Mouse (Mus musculus): ENCODE results near the gene Wnt7a. TPM values are rescaled to one million over a fixed set of nuclear protein-coding genes. Genes with fewer than 3 reads are reported as not detected.
A peak's percentile ranks its signal among the peaks of the same experiment; 100 is the strongest.

The Wnt7a gene
- polyA plus RNA-seq, 1 experiment from 2014 or later = 0.30 TPM

GRCm38 (mm10) chr6:91424151-91424550, 13.0 kb upstream of the Wnt7a start:
- H3K4me1 ChIP-seq (replicated peaks; ENCODE audit: control insufficient read depth, insufficient read depth, low read length) = no peaks in the 10 kb centered on the region
- no peaks in the 10 kb centered on the region for H3K27me3 ChIP-seq (replicated peaks; ENCODE audit: control insufficient read depth, insufficient read depth, low read length)
- DNase-seq (ENCODE audit: low spot score) (no peak), ATAC-seq (replicated peaks; ENCODE audit: low FRiP score) (no peak)
- no peak overlapping the region for H3K9ac ChIP-seq (ENCODE audit: low read depth, low read length)
- no peak overlapping the region for H3K27ac ChIP-seq (ENCODE audit: low read depth, low read length)
- H3K36me3 ChIP-seq (ENCODE audit: control insufficient read depth, insufficient read depth, low read length) = no peaks in the 10 kb centered on the region
- 60% methylated on average over 4 of the region's 4 CpGs for whole genome bisulfite sequencing
- H3K9me3 ChIP-seq (ENCODE audit: control insufficient read depth, low read length) = no peaks in the 10 kb centered on the region
- no peak overlapping the region for H3K4me2 ChIP-seq
- H3K4me3 ChIP-seq (ENCODE audit: low read depth, low read length) = no peak overlapping the region

DNA sequence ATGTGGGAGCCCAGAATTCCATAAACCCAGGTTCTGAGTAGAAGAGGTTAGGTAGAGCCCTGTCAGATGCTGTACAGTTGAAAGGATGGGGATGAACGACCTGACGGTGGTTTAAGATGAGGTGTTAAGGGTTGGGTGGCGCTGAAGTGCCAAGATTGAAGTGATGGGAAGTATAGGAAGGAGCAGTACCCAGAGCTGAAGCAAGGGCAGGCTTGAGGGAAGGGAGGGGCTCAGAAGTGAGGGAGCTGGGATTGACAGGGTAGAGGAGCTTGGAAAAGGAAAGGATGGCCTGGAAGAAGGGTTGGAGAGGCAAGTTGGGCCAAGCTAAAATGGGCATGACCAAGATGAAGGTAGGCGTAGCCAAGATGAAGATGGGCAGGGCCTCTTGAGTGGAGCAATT, 10.5 kb upstream of the Wnt7a start:
- H3K9ac ChIP-seq (ENCODE audit: low read depth, low read length) = no peak overlapping the region
- 74% methylated on average over 4 of the region's 4 CpGs for WGBS
- no peak overlapping the region for H3K4me3 ChIP-seq (ENCODE audit: low read depth, low read length)
- DNase-seq (ENCODE audit: low spot score) (no peak), ATAC-seq (replicated peaks; ENCODE audit: low FRiP score) (no peak)
- H3K4me1 ChIP-seq (replicated peaks; ENCODE audit: control insufficient read depth, insufficient read depth, low read length) = no peaks in the 10 kb centered on the region
- no peaks in the 10 kb centered on the region for H3K36me3 ChIP-seq (ENCODE audit: control insufficient read depth, insufficient read depth, low read length)
- H3K27ac ChIP-seq (ENCODE audit: low read depth, low read length) = no peak overlapping the region
- no peak overlapping the region for H3K4me2 ChIP-seq
- no peaks in the 10 kb centered on the region for H3K9me3 ChIP-seq (ENCODE audit: control insufficient read depth, low read length)
- H3K27me3 ChIP-seq (replicated peaks; ENCODE audit: control insufficient read depth, insufficient read depth, low read length) = 0 out of 2 replicates have a peak, but pooled peaks cover 3% of the 10 kb centered on the region

DNA sequence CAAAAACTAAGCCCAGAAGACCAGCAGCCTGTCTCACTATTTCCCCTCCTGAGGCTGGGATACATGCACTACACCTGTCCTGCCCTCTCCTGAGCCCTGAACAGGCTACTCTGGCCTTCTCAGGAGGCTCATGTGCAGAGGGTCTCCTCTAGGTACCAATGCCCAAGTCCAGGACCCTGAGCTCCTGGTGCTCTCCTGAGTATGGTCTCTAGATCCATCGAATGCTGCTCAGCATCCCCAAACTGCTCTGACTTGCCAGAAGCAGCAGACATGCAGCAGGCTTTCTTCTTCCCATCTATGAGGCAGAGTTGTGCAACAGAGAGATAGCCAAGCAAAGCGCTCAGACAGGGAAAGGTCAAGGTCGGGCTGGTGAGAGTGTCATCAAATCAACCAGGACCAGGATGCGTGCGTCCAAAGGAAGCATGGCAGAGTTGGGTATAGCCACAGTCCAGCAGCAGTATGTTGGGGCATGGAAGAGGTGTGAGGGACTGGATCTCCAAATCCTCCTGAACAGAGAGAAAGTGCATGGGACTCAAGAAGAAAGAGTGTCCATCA, 6.2 kb upstream of the Wnt7a start:
- H3K27me3 ChIP-seq (replicated peaks; ENCODE audit: control insufficient read depth, insufficient read depth, low read length) = peaks cover 25% of the 10 kb centered on the region

GRCm38 (mm10) chr6:91416146-91416545, 5.0 kb upstream of the Wnt7a start:
- H3K9me3 ChIP-seq (ENCODE audit: control insufficient read depth, low read length) = no peaks in the 10 kb centered on the region
- ATAC-seq (replicated peaks; ENCODE audit: low FRiP score) = no peak
- H3K27me3 ChIP-seq (replicated peaks; ENCODE audit: control insufficient read depth, insufficient read depth, low read length) = peaks cover 37% of the 10 kb centered on the region
- no peak overlapping the region for H3K9ac ChIP-seq (ENCODE audit: low read depth, low read length)
- H3K4me3 ChIP-seq (ENCODE audit: low read depth, low read length) = no peak overlapping the region
- DNase-seq (ENCODE audit: low spot score) = no peak
- H3K36me3 ChIP-seq (ENCODE audit: control insufficient read depth, insufficient read depth, low read length) = no peaks in the 10 kb centered on the region
- H3K4me1 ChIP-seq (replicated peaks; ENCODE audit: control insufficient read depth, insufficient read depth, low read length) = peaks cover 3% of the 10 kb centered on the region
- H3K27ac ChIP-seq (ENCODE audit: low read depth, low read length) = no peak overlapping the region
- H3K4me2 ChIP-seq = no peak overlapping the region
- 72% methylated on average over 4 of the region's 4 CpGs for WGBS

More for the DNA sequence above, 6.2 kb upstream of the Wnt7a start:
- no peak overlapping the region for H3K4me3 ChIP-seq (ENCODE audit: low read depth, low read length)
- no peaks in the 10 kb centered on the region for H3K36me3 ChIP-seq (ENCODE audit: control insufficient read depth, insufficient read depth, low read length)
- H3K4me2 ChIP-seq = no peak overlapping the region
- H3K4me1 ChIP-seq (replicated peaks; ENCODE audit: control insufficient read depth, insufficient read depth, low read length) = no peaks in the 10 kb centered on the region
- ATAC-seq (replicated peaks; ENCODE audit: low FRiP score) = no peak
- no peak overlapping the region for H3K9ac ChIP-seq (ENCODE audit: low read depth, low read length)
- 66% methylated on average over 5 of the region's 5 CpGs for WGBS
- H3K9me3 ChIP-seq (ENCODE audit: control insufficient read depth, low read length) = no peaks in the 10 kb centered on the region
- no peak for DNase-seq (ENCODE audit: low spot score)
- no peak overlapping the region for H3K27ac ChIP-seq (ENCODE audit: low read depth, low read length)

DNA sequence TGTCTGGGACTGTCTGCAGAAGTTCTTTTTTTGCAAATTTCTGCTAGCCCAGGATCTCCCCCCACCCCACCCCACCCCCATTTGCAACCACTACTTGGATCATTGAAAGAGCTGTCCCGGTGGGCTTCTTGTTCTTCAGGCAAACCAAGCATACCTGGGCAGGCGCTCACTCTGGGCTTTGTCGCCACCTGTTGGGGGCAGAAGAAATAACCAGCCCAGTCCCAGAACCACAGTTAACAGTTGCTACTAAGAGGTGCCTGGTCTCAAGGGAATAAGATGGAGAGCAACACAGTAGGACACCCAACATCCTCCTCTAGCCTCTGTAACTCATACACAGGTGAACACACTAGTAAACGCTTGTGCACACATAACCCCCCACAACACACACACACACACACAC, 3.7 kb upstream of the Wnt7a start:
- Histone ChIP-seq H3K36me3 (ENCODE audit: control insufficient read depth, insufficient read depth, low read length) (no peaks in the 10 kb centered on the region), H3K9me3 (ENCODE audit: control insufficient read depth, low read length) (no peaks in the 10 kb centered on the region), H3K4me2 (no peak overlapping the region), H3K27ac (ENCODE audit: low read depth, low read length) (no peak overlapping the region), H3K4me3 (ENCODE audit: low read depth, low read length) (no peak overlapping the region), H3K27me3 (replicated peaks; ENCODE audit: control insufficient read depth, insufficient read depth, low read length) (peaks cover 49% of the 10 kb centered on the region), H3K4me1 (replicated peaks; ENCODE audit: control insufficient read depth, insufficient read depth, low read length) (peaks cover 8% of the 10 kb centered on the region), H3K9ac (ENCODE audit: low read depth, low read length) (no peak overlapping the region)
- 1% methylated on average over 4 of the region's 4 CpGs for WGBS
- ATAC-seq (replicated peaks; ENCODE audit: low FRiP score) (no peak), DNase-seq (ENCODE audit: low spot score) (peak; percentile 38)

GRCm38 (mm10) chr6:91411369-91411981, 312 bp upstream of the Wnt7a start:
- no peak for ATAC-seq (replicated peaks; ENCODE audit: low FRiP score)
- peak; percentile 72 for DNase-seq (ENCODE audit: low spot score)
- no peaks in the 10 kb centered on the region for H3K9me3 ChIP-seq (ENCODE audit: control insufficient read depth, low read length)
- peaks cover 8% of the 10 kb centered on the region for H3K4me1 ChIP-seq (replicated peaks; ENCODE audit: control insufficient read depth, insufficient read depth, low read length)
- peaks cover 75% of the 10 kb centered on the region for H3K27me3 ChIP-seq (replicated peaks; ENCODE audit: control insufficient read depth, insufficient read depth, low read length)
- no peak overlapping the region for H3K9ac ChIP-seq (ENCODE audit: low read depth, low read length)
- peak overlapping the region; percentile 76 for H3K4me2 ChIP-seq
- 1% methylated on average over 36 of the region's 47 CpGs for WGBS
- no peaks in the 10 kb centered on the region for H3K36me3 ChIP-seq (ENCODE audit: control insufficient read depth, insufficient read depth, low read length)
- no peak overlapping the region for H3K27ac ChIP-seq (ENCODE audit: low read depth, low read length)
- H3K4me3 ChIP-seq (ENCODE audit: low read depth, low read length) = peak overlapping the region; percentile 49

DNA sequence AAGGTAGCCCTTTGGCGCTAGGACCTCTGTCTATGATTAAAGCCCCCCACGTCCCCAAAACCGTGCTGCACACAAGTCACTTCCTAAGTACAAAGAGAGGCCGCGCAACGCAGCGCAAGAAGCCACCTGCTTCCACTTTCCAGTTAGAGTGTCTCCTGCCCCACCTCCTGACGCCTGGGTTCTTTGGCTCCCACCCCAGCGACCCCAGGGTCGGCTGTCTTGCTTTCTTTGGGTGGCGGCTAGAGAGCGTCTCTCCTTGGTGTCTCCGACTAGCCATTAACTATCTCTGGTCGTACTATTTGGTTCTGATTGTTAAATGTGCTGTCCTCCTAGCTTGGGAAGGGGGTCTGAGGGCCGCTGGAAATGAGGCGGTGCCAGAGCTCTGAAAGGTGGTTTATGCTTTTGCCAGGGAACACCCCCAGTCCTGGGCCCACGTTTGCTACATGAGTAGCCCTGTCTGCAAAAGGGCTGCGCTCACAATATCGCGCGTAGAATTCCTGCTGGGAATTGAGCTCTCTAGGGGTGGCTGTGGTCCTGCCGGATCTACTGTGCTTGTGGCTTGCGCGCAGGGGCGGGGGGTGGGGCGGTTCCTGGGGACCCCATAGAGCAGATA, 889 bp downstream of the Wnt7a start:
- no peak overlapping the region for H3K9ac ChIP-seq (ENCODE audit: low read depth, low read length)
- no peaks in the 10 kb centered on the region for H3K36me3 ChIP-seq (ENCODE audit: control insufficient read depth, insufficient read depth, low read length)
- H3K27ac ChIP-seq (ENCODE audit: low read depth, low read length) = no peak overlapping the region
- no peaks in the 10 kb centered on the region for H3K9me3 ChIP-seq (ENCODE audit: control insufficient read depth, low read length)
- H3K4me3 ChIP-seq (ENCODE audit: low read depth, low read length) = peak overlapping the region; percentile 49
- no peak for ATAC-seq (replicated peaks; ENCODE audit: low FRiP score)
- peak; percentile 33 for DNase-seq (ENCODE audit: low spot score)
- WGBS = 2% methylated on average over 26 of the region's 26 CpGs
- peaks cover 75% of the 10 kb centered on the region for H3K27me3 ChIP-seq (replicated peaks; ENCODE audit: control insufficient read depth, insufficient read depth, low read length)
- peak overlapping the region; percentile 43 for H3K4me2 ChIP-seq
- H3K4me1 ChIP-seq (replicated peaks; ENCODE audit: control insufficient read depth, insufficient read depth, low read length) = peaks cover 8% of the 10 kb centered on the region

DNA sequence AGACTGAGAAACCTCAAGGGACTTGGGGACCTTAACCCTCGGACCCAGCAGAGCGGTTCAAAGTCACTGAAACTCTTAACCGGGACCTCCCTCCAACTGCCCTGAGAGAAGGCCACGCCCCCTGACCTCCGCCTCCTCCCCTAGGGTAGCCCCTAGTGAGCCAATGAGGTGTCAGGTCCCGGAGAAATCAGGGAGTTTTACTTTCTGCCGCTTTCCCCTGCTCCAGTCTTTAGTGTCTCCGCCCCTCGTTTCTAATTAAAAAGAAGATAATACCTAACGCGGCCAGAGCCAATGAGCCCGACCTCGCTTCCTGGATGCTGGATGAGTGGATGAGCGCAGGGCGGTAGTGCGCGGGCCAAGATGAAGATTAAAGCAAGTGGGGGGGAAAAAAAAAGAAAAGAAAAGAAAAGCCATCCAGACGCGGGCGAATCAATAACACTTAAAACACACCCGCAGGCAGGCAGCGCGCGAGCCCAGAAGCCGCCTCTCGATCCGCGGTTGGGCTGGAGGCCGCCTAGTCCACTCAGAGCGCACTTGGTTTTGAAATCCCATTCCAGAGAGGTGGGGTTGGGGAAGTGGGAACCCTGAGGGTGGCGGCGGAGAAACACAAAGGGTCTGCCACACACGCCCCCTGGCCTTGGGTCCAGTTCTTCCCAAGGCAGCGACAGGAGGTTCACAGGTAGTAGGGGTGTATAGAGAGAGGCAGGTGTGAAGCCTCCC, 1.6 kb downstream of the Wnt7a start:
- H3K9ac ChIP-seq (ENCODE audit: low read depth, low read length) = no peak overlapping the region
- 2% methylated on average over 34 of the region's 34 CpGs for WGBS
- ATAC-seq (replicated peaks; ENCODE audit: low FRiP score) (no peak), DNase-seq (ENCODE audit: low spot score) (no peak)
- H3K36me3 ChIP-seq (ENCODE audit: control insufficient read depth, insufficient read depth, low read length) = no peaks in the 10 kb centered on the region
- no peaks in the 10 kb centered on the region for H3K9me3 ChIP-seq (ENCODE audit: control insufficient read depth, low read length)
- peaks cover 8% of the 10 kb centered on the region for H3K4me1 ChIP-seq (replicated peaks; ENCODE audit: control insufficient read depth, insufficient read depth, low read length)
- H3K27me3 ChIP-seq (replicated peaks; ENCODE audit: control insufficient read depth, insufficient read depth, low read length) = peaks cover 74% of the 10 kb centered on the region
- peak overlapping the region; percentile 43 for H3K4me2 ChIP-seq
- peak overlapping the region; percentile 8; the same call in 1 of the 2 replicates for H3K4me3 ChIP-seq (ENCODE audit: low read depth, low read length)
- no peak overlapping the region for H3K27ac ChIP-seq (ENCODE audit: low read depth, low read length)
